In genomic region chr2:25591863-25592262, GRCm38 (mm10) we compare ENCODE assay signal across 9 mouse cellular contexts. TPM values are rescaled to one million over a fixed set of nuclear protein-coding genes. Genes with fewer than 3 reads are reported as not detected.
DNase-seq lines count a peak whose midpoint lies in the region; ATAC-seq and TF ChIP-seq lines count a peak whose summit lies in the region.
"Had no signal": no experiment of that assay in that cellular context is flagged by ENCODE, and none has a peak within 500 bp of the region (broad histone marks: within the 10 kb centered on the region; RNA-seq: fewer than 3 reads in every experiment).

No protein-coding gene starts in this region.

- H3K4me3 ChIP-seq in spleen, adult 2 months (ENCODE audit: extremely low read depth, insufficient read depth, insufficient read length) = no peak overlapping the region
- H3K4me3 ChIP-seq: heart, embryonic 15.5 days had no signal

- DNase-seq in gastrocnemius, adult 18-20 months (ENCODE audit: low spot score) = peak; percentile 56
- no peak for DNase-seq in gastrocnemius, adult 8-10 months (ENCODE audit: low spot score in 2 of 2)
- DNase-seq in spleen, adult 2 months (ENCODE audit: low read depth in 1 of 2, low spot score in 2 of 2) = peak in 1 of 2 experiments; percentile 33
- no peak for DNase-seq in spleen, postnatal 14 days (ENCODE audit: low spot score in 2 of 2)
- peak; percentile 57 for DNase-seq in splenic B cell, adult 2 months (ENCODE audit: low read depth, low spot score)
- no peak for DNase-seq in natural killer cell, adult 2 months (ENCODE audit: low spot score in 2 of 2)
- DNase-seq in gastrocnemius, postnatal 14 days = no peak

- TF ChIP-seq CTCF in spleen, adult 2 months (IDR thresholded peaks at IDR 0.05; ENCODE audit: extremely low read depth, insufficient read depth, insufficient read length, insufficient replicate concordance) = peak; percentile 26; the same call in 1 of the 2 replicates

- peaks cover 19% of the 10 kb centered on the region for H3K36me3 ChIP-seq in spleen, adult 2 months (ENCODE audit: control insufficient read depth, insufficient read depth, low read length)
- peaks cover 8% of the 10 kb centered on the region for H3K36me3 ChIP-seq in splenic B cell, adult 2 months (ENCODE audit: control insufficient read depth, insufficient read depth, low read length, poor library complexity, severe bottlenecking)

- no peaks in the 10 kb centered on the region for H3K27me3 ChIP-seq in spleen, adult 2 months (ENCODE audit: control insufficient read depth, insufficient read depth, low read length)
- H3K27me3 ChIP-seq in splenic B cell, adult 2 months (ENCODE audit: control insufficient read depth, insufficient read depth, low read length, poor library complexity, severe bottlenecking) = no peaks in the 10 kb centered on the region
- H3K27me3 ChIP-seq: heart, embryonic 15.5 days had no signal

- 72% methylated on average over 2 of the region's 2 CpGs for WGBS in spleen, adult 2 months

- ATAC-seq in granulocyte monocyte progenitor cell, adult 5-6 weeks (replicated peaks; ENCODE audit: poor library complexity, severe bottlenecking) = peak; percentile 56

- no peaks in the 10 kb centered on the region for H3K4me1 ChIP-seq in spleen, adult 2 months (ENCODE audit: control insufficient read depth, insufficient read depth, insufficient read length)

- no peak for TF ChIP-seq POLR2A in spleen, adult 2 months (IDR thresholded peaks at IDR 0.05; ENCODE audit: low read depth, low read length)

- intact Hi-C loops in gastrocnemius, postnatal 14 days (cut with DNase I; ENCODE audit: low total_unique reads) = no loop called here

- no peak overlapping the region for H3K27ac ChIP-seq in spleen, adult 2 months (ENCODE audit: insufficient read depth, low read length)
- H3K27ac ChIP-seq: heart, embryonic 15.5 days had no signal

RNA-seq across cellular contexts. Expression of gene Ajm1, which starts 10.3 kb away (rescaled TPM):
- not detected for total RNA-seq in gastrocnemius, adult 18-20 months (2021)
- under 1 TPM; 0.13 to 0.20 (median 0.16) TPM for total RNA-seq in gastrocnemius, adult 8-10 months (2022)
- 6.3 and 7.6 TPM in 2 replicates for polyA plus RNA-seq in spleen, adult 2 months (2012; rRNA removed)
- total RNA-seq in granulocyte monocyte progenitor cell, adult 5-6 weeks (2014; fragmentation: Nextera tagmentation) = not detected in 2 replicates
- total RNA-seq in granulocyte monocyte progenitor cell, adult 5-6 weeks (2017) = 0.39 TPM in 1 of 2 replicates, not detected in the other
- total RNA-seq in gastrocnemius, postnatal 14 days (2021) = under 1 TPM in 1 of 2 experiments, not detected in 1; 0.10 TPM

RNA-seq across cellular contexts. Expression of gene Rabl6, which starts 16.5 kb away (rescaled TPM):
- 10 to 100 TPM; 75.3 to 82.5 TPM for total RNA-seq in gastrocnemius, adult 18-20 months (2021)
- total RNA-seq in gastrocnemius, adult 8-10 months (2022) = 10 to 100 TPM; 83.3 to 94.6 (median 89.3) TPM
- polyA plus RNA-seq in spleen, adult 2 months (2012; rRNA removed) = 43.6 and 55.1 TPM in 2 replicates
- total RNA-seq in granulocyte monocyte progenitor cell, adult 5-6 weeks (2014; fragmentation: Nextera tagmentation) = 63.1 and 75.4 TPM in 2 replicates
- 61.3 and 71.0 TPM in 2 replicates for total RNA-seq in granulocyte monocyte progenitor cell, adult 5-6 weeks (2017)
- total RNA-seq in gastrocnemius, postnatal 14 days (2021) = 10 to 100 TPM; 39.5 to 41.0 TPM

RNA-seq across cellular contexts. Expression of gene Phpt1, which starts 16.8 kb away (rescaled TPM):
- total RNA-seq in gastrocnemius, adult 18-20 months (2021) = 10 to 100 TPM; 54.6 to 57.5 TPM
- total RNA-seq in gastrocnemius, adult 8-10 months (2022) = 10 to 100 TPM; 62.8 to 69.7 (median 65.5) TPM
- 22.5 and 28.5 TPM in 2 replicates for polyA plus RNA-seq in spleen, adult 2 months (2012; rRNA removed)
- total RNA-seq in granulocyte monocyte progenitor cell, adult 5-6 weeks (2014; fragmentation: Nextera tagmentation) = 62.5 and 89.4 TPM in 2 replicates
- 5.9 and 46.2 TPM in 2 replicates for total RNA-seq in granulocyte monocyte progenitor cell, adult 5-6 weeks (2017)
- 10 to 100 TPM; 42.6 to 44.8 TPM for total RNA-seq in gastrocnemius, postnatal 14 days (2021)

RNA-seq across cellular contexts. Expression of gene Mamdc4, which starts 17.2 kb away (rescaled TPM):
- under 1 TPM; 0.12 to 0.34 TPM for total RNA-seq in gastrocnemius, adult 18-20 months (2021)
- total RNA-seq in gastrocnemius, adult 8-10 months (2022) = under 1 TPM; 0.19 to 0.46 (median 0.33) TPM
- polyA plus RNA-seq in spleen, adult 2 months (2012; rRNA removed) = 2.2 and 4.0 TPM in 2 replicates
- 1.5 and 3.4 TPM in 2 replicates for total RNA-seq in granulocyte monocyte progenitor cell, adult 5-6 weeks (2014; fragmentation: Nextera tagmentation)
- total RNA-seq in granulocyte monocyte progenitor cell, adult 5-6 weeks (2017) = 1.2 and 66.7 TPM in 2 replicates
- under 1 TPM; 0.68 to 0.80 TPM for total RNA-seq in gastrocnemius, postnatal 14 days (2021)

RNA-seq across cellular contexts. Expression of gene Ccdc183, which starts 25.6 kb away (rescaled TPM):
- not detected for total RNA-seq in gastrocnemius, adult 18-20 months (2021)
- not detected for total RNA-seq in gastrocnemius, adult 8-10 months (2022)
- polyA plus RNA-seq in spleen, adult 2 months (2012; rRNA removed) = not detected in 2 replicates
- total RNA-seq in granulocyte monocyte progenitor cell, adult 5-6 weeks (2014; fragmentation: Nextera tagmentation) = not detected in 2 replicates
- not detected in 2 replicates for total RNA-seq in granulocyte monocyte progenitor cell, adult 5-6 weeks (2017)
- not detected for total RNA-seq in gastrocnemius, postnatal 14 days (2021)

Comparison
In these comparisons a context has a peak if more than half of its experiments do, and no peak if none do; other contexts are left out.
1. DNase-seq: peak in gastrocnemius, adult 18-20 months (single experiment) and splenic B cell, adult 2 months (single experiment); none in gastrocnemius, adult 8-10 months (0 of 2), spleen, postnatal 14 days (0 of 2), natural killer cell, adult 2 months (0 of 2) and gastrocnemius, postnatal 14 days (single experiment).